Mouse (Mus musculus) heart, embryonic 11.5 days (tissue): ENCODE measurements around the gene Dvl1. TPM values are rescaled to one million over a fixed set of nuclear protein-coding genes. Genes with fewer than 3 reads are reported as not detected.

Experiments
- ATAC-seq: fragments of 200-750 bp; cut with Nextera tagmentation; replicated peaks from 2 replicates; pipeline ENCODE4 v1.8.0; 2017; ENCODE audit warnings: moderate library complexity; ENCODE audit not compliant: insufficient number of reproducible peaks, low FRiP score, low TSS enrichment
- H3K27ac ChIP-seq: fragments of 300-500 bp; sonication (generic); 2 replicates; pipeline ENCODE4 v1.5.1; 2014; ENCODE audit warnings: mild to moderate bottlenecking, low read depth, low read length
- H3K27me3 ChIP-seq: fragments of 300-500 bp; sonication (generic); 2 replicates; pipeline ENCODE4 v1.6.1; 2014; ENCODE audit warnings: mild to moderate bottlenecking, low read length, mixed read lengths; ENCODE audit not compliant: control insufficient read depth, insufficient read depth
- H3K36me3 ChIP-seq: fragments of 300-500 bp; sonication (generic); 2 replicates; pipeline ENCODE4 v1.6.1; 2014; ENCODE audit warnings: mild to moderate bottlenecking, low read length, moderate library complexity, mixed read lengths; ENCODE audit not compliant: control insufficient read depth, insufficient read depth
- H3K4me1 ChIP-seq: fragments of 300-500 bp; sonication (generic); 2 replicates; pipeline ENCODE4 v1.6.1; 2014; ENCODE audit warnings: low read length; ENCODE audit not compliant: control insufficient read depth, insufficient read depth
- H3K4me2 ChIP-seq: fragments of 300-500 bp; sonication (generic); 2 replicates; pipeline ENCODE4 v1.6.1; 2014; ENCODE audit warnings: mild to moderate bottlenecking, moderate library complexity
- H3K4me3 ChIP-seq: fragments of 300-500 bp; sonication (generic); 2 replicates; pipeline ENCODE4 v1.5.1; 2014; ENCODE audit warnings: low read depth, low read length
- H3K9ac ChIP-seq: fragments of 300-500 bp; sonication (generic); 2 replicates; pipeline ENCODE4 v1.6.1; 2014; ENCODE audit warnings: mild to moderate bottlenecking, low read depth, low read length, moderate library complexity
- H3K9me3 ChIP-seq: fragments of 300-500 bp; sonication (generic); replicated peaks from 2 replicates; pipeline ENCODE4 v1.6.1; 2016; ENCODE audit warnings: low read length; ENCODE audit not compliant: control insufficient read depth
- WGBS: fragments of 180-500 bp; shearing (Covaris S2); extraction: QIAGEN DNeasy Blood & Tissue Kit; methylation state at CpG from one replicate; pipeline ENCODE4 v1.1.7; 2014; ENCODE audit not compliant: insufficient replicate concordance; 5-methylcytosine and 5-hydroxymethylcytosine counted together
- polyA plus RNA-seq: library from polyadenylated mRNA; unstranded; fragments of >200 nt; fragmentation: Nextera tagmentation; extraction: Ambion mirVana; gene quantifications from 2 replicates; pipeline ENCODE4 v1.2.1, GENCODE M21; 2014

Gene Dvl1
- polyA plus RNA-seq, 1 experiment from 2014 or later: 6.8 TPM

GRCm38 (mm10) chr4:155871404-155871803 lies 24.2 kb downstream of the Dvl1 start:
- H3K9me3 ChIP-seq: no peaks in the 10 kb centered on the region
- no peaks in the 10 kb centered on the region for H3K27me3 ChIP-seq
- H3K4me3 ChIP-seq: no peak overlapping the region
- H3K4me2 ChIP-seq: no peak overlapping the region
- no peak overlapping the region for H3K9ac ChIP-seq
- ATAC-seq: no peak
- 91% methylated on average over 7 of the region's 7 CpGs for WGBS
- H3K36me3 ChIP-seq: peaks cover 25% of the 10 kb centered on the region
- H3K4me1 ChIP-seq: 0 out of 2 replicates have a peak, but pooled peaks cover 3% of the 10 kb centered on the region
- no peak overlapping the region for H3K27ac ChIP-seq

GRCm38 (mm10) chr4:155883587-155883986 lies 36.4 kb downstream of the Dvl1 start:
- no peak overlapping the region for H3K9ac ChIP-seq
- H3K4me3 ChIP-seq: no peak overlapping the region
- peak overlapping the region; percentile 89 for H3K27ac ChIP-seq
- no peaks in the 10 kb centered on the region for H3K4me1 ChIP-seq
- ATAC-seq: 0 out of 2 replicates have a peak, but pooled peaks have one; percentile 39
- peaks cover 29% of the 10 kb centered on the region for H3K36me3 ChIP-seq
- no peak overlapping the region for H3K4me2 ChIP-seq
- H3K27me3 ChIP-seq: no peaks in the 10 kb centered on the region
- no peaks in the 10 kb centered on the region for H3K9me3 ChIP-seq
- 55% methylated on average over 3 of the region's 3 CpGs for WGBS

GRCm38 (mm10) chr4:155886330-155886729 lies 39.1 kb downstream of the Dvl1 start:
- no peak for ATAC-seq
- peaks cover 6% of the 10 kb centered on the region for H3K4me1 ChIP-seq
- no peaks in the 10 kb centered on the region for H3K9me3 ChIP-seq
- no peak overlapping the region for H3K4me3 ChIP-seq
- WGBS: 93% methylated on average over 5 of the region's 5 CpGs
- H3K4me2 ChIP-seq: no peak overlapping the region
- peaks cover 29% of the 10 kb centered on the region for H3K36me3 ChIP-seq
- no peaks in the 10 kb centered on the region for H3K27me3 ChIP-seq
- no peak overlapping the region for H3K9ac ChIP-seq
- H3K27ac ChIP-seq: no peak overlapping the region

GRCm38 (mm10) chr4:155887674-155888073 lies 40.5 kb downstream of the Dvl1 start:
- Histone ChIP-seq H3K4me3 (no peak overlapping the region), H3K27ac (no peak overlapping the region), H3K4me1 (peaks cover 8% of the 10 kb centered on the region), H3K4me2 (no peak overlapping the region), H3K36me3 (peaks cover 29% of the 10 kb centered on the region), H3K27me3 (no peaks in the 10 kb centered on the region), H3K9me3 (no peaks in the 10 kb centered on the region), H3K9ac (no peak overlapping the region)
- 89% methylated on average over 10 of the region's 10 CpGs for WGBS
- ATAC-seq: no peak

GRCm38 (mm10) chr4:155888181-155888580 lies 41.0 kb downstream of the Dvl1 start:
- H3K27me3 ChIP-seq: no peaks in the 10 kb centered on the region
- H3K9ac ChIP-seq: no peak overlapping the region
- H3K9me3 ChIP-seq: no peaks in the 10 kb centered on the region
- peaks cover 13% of the 10 kb centered on the region for H3K4me1 ChIP-seq
- H3K27ac ChIP-seq: no peak overlapping the region
- WGBS: 96% methylated on average over 9 of the region's 9 CpGs
- no peak overlapping the region for H3K4me3 ChIP-seq
- no peak overlapping the region for H3K4me2 ChIP-seq
- peaks cover 29% of the 10 kb centered on the region for H3K36me3 ChIP-seq
- no peak for ATAC-seq

- H3K27me3 ChIP-seq: no peaks in the 10 kb centered on the region
- no peak for ATAC-seq
- H3K9ac ChIP-seq: no peak overlapping the region
- WGBS: 77% methylated on average over 5 of the region's 5 CpGs
- peaks cover 29% of the 10 kb centered on the region for H3K36me3 ChIP-seq
- no peak overlapping the region for H3K4me3 ChIP-seq
- H3K4me1 ChIP-seq: peaks cover 19% of the 10 kb centered on the region
- no peak overlapping the region for H3K27ac ChIP-seq
- H3K9me3 ChIP-seq: no peaks in the 10 kb centered on the region
- no peak overlapping the region for H3K4me2 ChIP-seq
Measured at GRCm38 (mm10) chr4:155889316-155889715, 42.1 kb downstream of the Dvl1 start.

- WGBS: under 1% methylated on average over 34 of the region's 34 CpGs
- H3K27ac ChIP-seq: no peak overlapping the region
Measured at GRCm38 (mm10) chr4:155891011-155891471, 43.8 kb downstream of the Dvl1 start.

GRCm38 (mm10) chr4:155891551-155892001 lies 44.4 kb downstream of the Dvl1 start, which contains the start of the genes Pusl1 and Acap3:
Gene Pusl1 (minus strand): TSS chr4:155891781.
Gene Acap3 (plus strand): TSS chr4:155891822.
- no peaks in the 10 kb centered on the region for H3K27me3 ChIP-seq
- no peaks in the 10 kb centered on the region for H3K9me3 ChIP-seq
- ATAC-seq: peak; percentile 84
- H3K27ac ChIP-seq: peak within 1 kb of the TSS; percentile 96
- WGBS: under 1% methylated on average over 52 of the region's 52 CpGs
- peak within 1 kb of the TSS; percentile 93 for H3K9ac ChIP-seq
- H3K4me1 ChIP-seq: peaks cover 27% of the 10 kb centered on the region
- peak within 1 kb of the TSS; percentile 85 for H3K4me3 ChIP-seq
- H3K4me2 ChIP-seq: peak within 1 kb of the TSS; percentile 98
- H3K36me3 ChIP-seq: peaks cover 17% of the 10 kb centered on the region

More at GRCm38 (mm10) chr4:155891011-155891471, 43.8 kb downstream of the Dvl1 start:
- ATAC-seq: no peak
- no peaks in the 10 kb centered on the region for H3K9me3 ChIP-seq
- peak overlapping the region; percentile 93 for H3K9ac ChIP-seq
- peaks cover 27% of the 10 kb centered on the region for H3K4me1 ChIP-seq
- H3K4me2 ChIP-seq: peak overlapping the region; percentile 98
- peaks cover 20% of the 10 kb centered on the region for H3K36me3 ChIP-seq
- peak overlapping the region; percentile 85 for H3K4me3 ChIP-seq
- no peaks in the 10 kb centered on the region for H3K27me3 ChIP-seq

GRCm38 (mm10) chr4:155892017-155892416 lies 44.8 kb downstream of the Dvl1 start:
- ATAC-seq: peak; percentile 94
- under 1% methylated on average over 51 of the region's 56 CpGs for WGBS
- Histone ChIP-seq H3K36me3 (peaks cover 12% of the 10 kb centered on the region), H3K9me3 (no peaks in the 10 kb centered on the region), H3K4me2 (peak overlapping the region; percentile 98), H3K9ac (peak overlapping the region; percentile 93), H3K27me3 (no peaks in the 10 kb centered on the region), H3K4me3 (peak overlapping the region; percentile 85), H3K4me1 (peaks cover 27% of the 10 kb centered on the region), H3K27ac (peak overlapping the region; percentile 96)
